Mouse (Mus musculus) erythroid progenitor cell, adult 5-6 weeks (primary cell): Measurements from ENCODE around the gene Six1. TPM values are rescaled to one million over a fixed set of nuclear protein-coding genes. Genes with fewer than 3 reads are reported as not detected.
"Not testable (repeated sequence)": the region's sequence is repeated elsewhere in the genome, so short reads cannot be mapped to it uniquely, and the experiment has no call there.

Experiments
- ATAC-seq: replicated peaks from 2 replicates; pipeline ENCODE4 v1.8.0; 2016; ENCODE audit warnings: moderate number of reproducible peaks, mild to moderate bottlenecking, moderate TSS enrichment, inconsistent platforms; ENCODE audit not compliant: poor library complexity, low FRiP score, severe bottlenecking
- total RNA-seq, 2 experiments: library from RNA; stranded (forward) in 1 of 2; stranded (reverse) in 1 of 2; fragments of 150-400 nt in 1 of 2; fragments of 186-747, 209-891 nt in 1 of 2; gene quantifications; 2 replicates each; pipeline versions ENCODE4 v1.2.3 to v1.2.4; 2015 to 2017; ENCODE audit warnings: low replicate concordance in 2 of 2

Gene Six1
- total RNA-seq (2015; ENCODE audit: low replicate concordance) (not detected in 2 replicates), total RNA-seq (2017; ENCODE audit: low replicate concordance) (0.51 TPM in 1 of 2 replicates, not detected in the other)

GRCm38 (mm10) chr12:73053668-73054241 is at the start of gene Six1:
Gene Six1 (minus strand): TSS chr12:73053887.
- ATAC-seq: no peak

GRCm38 (mm10) chr12:73098593-73098992 is 44.9 kb upstream of the Six1 start:
- no peak for ATAC-seq

- not testable (repeated sequence) for ATAC-seq
Observed at GRCm38 (mm10) chr12:73096177-73096576, 42.5 kb upstream of the Six1 start.

- ATAC-seq: no peak
Observed at GRCm38 (mm10) chr12:73094605-73095004, 40.9 kb upstream of the Six1 start.

GRCm38 (mm10) chr12:73094189-73094588 is 40.5 kb upstream of the Six1 start:
- no peak for ATAC-seq

GRCm38 (mm10) chr12:73090672-73091335 is 37.1 kb upstream of the Six1 start:
- no peak for ATAC-seq

GRCm38 (mm10) chr12:73088911-73089310 is 35.2 kb upstream of the Six1 start:
- ATAC-seq: peak; percentile 82

- peak; percentile 51 for ATAC-seq
Observed at GRCm38 (mm10) chr12:73088500-73088899, 34.8 kb upstream of the Six1 start.

GRCm38 (mm10) chr12:73087086-73087485 is 33.4 kb upstream of the Six1 start:
- ATAC-seq: no peak

GRCm38 (mm10) chr12:73085739-73086630 is 32.3 kb upstream of the Six1 start:
- no peak for ATAC-seq

GRCm38 (mm10) chr12:73083773-73084172 is 30.1 kb upstream of the Six1 start:
- ATAC-seq: no peak

GRCm38 (mm10) chr12:73081828-73082227 is 28.1 kb upstream of the Six1 start:
- not testable (repeated sequence) for ATAC-seq

GRCm38 (mm10) chr12:73060805-73061410 is 7.2 kb upstream of the Six1 start:
- ATAC-seq: no peak

- no peak for ATAC-seq
Observed at GRCm38 (mm10) chr12:73057492-73057891, 3.8 kb upstream of the Six1 start.

GRCm38 (mm10) chr12:73055451-73055850 is 1.8 kb upstream of the Six1 start:
- ATAC-seq: no peak

GRCm38 (mm10) chr12:73054576-73055185 is 994 bp upstream of the Six1 start:
- ATAC-seq: no peak

GRCm38 (mm10) chr12:73052651-73053591 is 766 bp downstream of the Six1 start:
- ATAC-seq: no peak

- ATAC-seq: no peak
Observed at GRCm38 (mm10) chr12:73052036-73052650, 1.5 kb downstream of the Six1 start.
